In the genomic region with DNA sequence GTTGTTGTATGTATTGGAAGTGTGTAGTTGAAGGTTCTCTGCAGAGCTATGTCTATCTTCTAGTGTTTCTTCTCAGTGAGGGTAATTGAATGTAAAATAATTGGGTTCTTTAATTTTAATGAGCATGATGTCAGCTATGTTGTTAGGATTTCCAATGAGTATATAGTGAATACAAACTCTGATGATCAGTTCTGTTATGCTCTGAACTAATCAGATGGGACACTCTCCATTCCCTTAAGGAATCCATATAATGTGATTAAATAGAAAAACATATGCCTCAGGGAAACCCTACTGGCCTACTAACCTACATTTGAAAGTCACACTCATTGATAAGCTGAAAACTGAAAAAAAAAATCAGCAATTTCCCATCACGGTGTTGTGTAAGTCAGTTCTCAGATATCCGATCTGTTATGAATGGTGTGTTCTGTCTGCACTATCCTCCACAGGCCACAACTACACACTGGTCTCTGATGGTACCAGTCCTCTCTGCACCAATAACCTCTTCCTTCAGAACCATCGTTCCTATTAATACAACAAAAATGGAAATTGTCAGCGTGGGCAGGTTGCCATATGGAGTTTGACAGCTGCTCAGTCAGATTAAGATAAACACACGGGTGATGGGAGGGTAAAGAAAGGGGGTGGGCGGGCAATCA, we compare ENCODE assay signal across 15 mouse cellular contexts.
DNase-seq lines count a peak whose midpoint lies in the region; ATAC-seq and TF ChIP-seq lines count a peak whose summit lies in the region.
"Had no signal": no experiment of that assay in that cellular context is flagged by ENCODE, and none has a peak within 500 bp of the region (broad histone marks: within the 10 kb centered on the region; RNA-seq: fewer than 3 reads in every experiment).

No protein-coding gene starts in this region.

- WGBS in forebrain, postnatal 0 days, result 53% methylated on average over 6 of the region's 6 CpGs
- 51% methylated on average over 6 of the region's 6 CpGs for WGBS in forebrain, embryonic 16.5 days
- 62% methylated on average over 6 of the region's 6 CpGs for WGBS in neural tube, embryonic 13.5 days
- WGBS in neural tube, embryonic 15.5 days, result 64% methylated on average over 6 of the region's 6 CpGs
- 47% methylated on average over 6 of the region's 6 CpGs for WGBS in midbrain, embryonic 16.5 days

- no peak overlapping the region for H3K27ac ChIP-seq in forebrain, postnatal 0 days (ENCODE audit: low read depth, low read length)
- H3K27ac ChIP-seq in forebrain, embryonic 16.5 days (ENCODE audit: low read length), result no peak overlapping the region
- H3K27ac ChIP-seq in neural tube, embryonic 13.5 days (replicated peaks), result no peak overlapping the region
- H3K27ac ChIP-seq in neural tube, embryonic 15.5 days (replicated peaks), result no peak overlapping the region
- H3K27ac ChIP-seq in layer of hippocampus, adult 2 months, result no peak overlapping the region
- no peak overlapping the region for H3K27ac ChIP-seq in midbrain, embryonic 16.5 days (ENCODE audit: low read length)
- H3K27ac ChIP-seq: kidney, embryonic 15.5 days had no signal

- peak; percentile 5 for DNase-seq in forebrain, postnatal 0 days
- peak; percentile 66 to 67 for DNase-seq in layer of hippocampus, adult 2 months (ENCODE audit: low spot score in 2 of 2)
- no peak for DNase-seq in ovary, postnatal 36 days (ENCODE audit: low spot score)
- DNase-seq in natural killer cell, adult 2 months (ENCODE audit: low spot score in 2 of 2), result no peak
- DNase-seq: cerebellum, adult 2 months; heart, postnatal 4 days; lung, embryonic 14.5 days; thymus, postnatal 25 days had no signal

- no peak overlapping the region for H3K9ac ChIP-seq in forebrain, postnatal 0 days
- no peak overlapping the region for H3K9ac ChIP-seq in forebrain, embryonic 16.5 days (replicated peaks; ENCODE audit: low read depth, low read length)
- H3K9ac ChIP-seq in neural tube, embryonic 13.5 days, result no peak overlapping the region
- no peak overlapping the region for H3K9ac ChIP-seq in neural tube, embryonic 15.5 days (replicated peaks)
- no peak overlapping the region for H3K9ac ChIP-seq in midbrain, embryonic 16.5 days (ENCODE audit: low read depth, low read length)
- H3K9ac ChIP-seq: heart, embryonic 12.5 days; kidney, embryonic 15.5 days; lung, embryonic 14.5 days had no signal

- no peak for ATAC-seq in forebrain, postnatal 0 days
- ATAC-seq in forebrain, embryonic 16.5 days, result no peak
- no peak for ATAC-seq in neural tube, embryonic 13.5 days (ENCODE audit: low read depth)
- ATAC-seq in neural tube, embryonic 15.5 days (ENCODE audit: low FRiP score), result no peak
- ATAC-seq in midbrain, embryonic 16.5 days, result no peak

- no peak for TF ChIP-seq CTCF in forebrain, postnatal 0 days (IDR thresholded peaks at IDR 0.05; ENCODE audit: low read depth)
- TF ChIP-seq CTCF in layer of hippocampus, adult 2 months (conservative IDR thresholded peaks at IDR 0.05), result no peak

- no peak overlapping the region for H3K4me3 ChIP-seq in forebrain, postnatal 0 days (ENCODE audit: low read depth, low read length)
- H3K4me3 ChIP-seq in forebrain, embryonic 16.5 days (replicated peaks; ENCODE audit: low read length), result no peak overlapping the region
- no peak overlapping the region for H3K4me3 ChIP-seq in neural tube, embryonic 13.5 days
- no peak overlapping the region for H3K4me3 ChIP-seq in neural tube, embryonic 15.5 days (replicated peaks)
- peak overlapping the region; percentile 58 for H3K4me3 ChIP-seq in layer of hippocampus, adult 2 months
- no peak overlapping the region for H3K4me3 ChIP-seq in midbrain, embryonic 16.5 days (ENCODE audit: low read depth, low read length)
- H3K4me3 ChIP-seq: heart, embryonic 12.5 days; kidney, embryonic 15.5 days; myocyte had no signal

- H3K9me3 ChIP-seq in forebrain, postnatal 0 days (ENCODE audit: low read length), result no peaks in the 10 kb centered on the region
- no peaks in the 10 kb centered on the region for H3K9me3 ChIP-seq in forebrain, embryonic 16.5 days (ENCODE audit: control insufficient read depth, low read length)
- H3K9me3 ChIP-seq in neural tube, embryonic 13.5 days, result no peaks in the 10 kb centered on the region
- H3K9me3 ChIP-seq in neural tube, embryonic 15.5 days (replicated peaks), result no peaks in the 10 kb centered on the region
- no peaks in the 10 kb centered on the region for H3K9me3 ChIP-seq in midbrain, embryonic 16.5 days (replicated peaks; ENCODE audit: control insufficient read depth, low read length, poor library complexity, severe bottlenecking)
- H3K9me3 ChIP-seq: heart, embryonic 12.5 days; kidney, embryonic 15.5 days had no signal

- H3K27me3 ChIP-seq in forebrain, postnatal 0 days (ENCODE audit: insufficient read depth, low read length), result no peaks in the 10 kb centered on the region
- H3K27me3 ChIP-seq in forebrain, embryonic 16.5 days (replicated peaks; ENCODE audit: control insufficient read depth, insufficient read depth, low read length), result no peaks in the 10 kb centered on the region
- H3K27me3 ChIP-seq in neural tube, embryonic 13.5 days, result no peaks in the 10 kb centered on the region
- no peaks in the 10 kb centered on the region for H3K27me3 ChIP-seq in neural tube, embryonic 15.5 days (replicated peaks)
- no peaks in the 10 kb centered on the region for H3K27me3 ChIP-seq in midbrain, embryonic 16.5 days (ENCODE audit: control insufficient read depth, insufficient read depth, low read depth, low read length)
- H3K27me3 ChIP-seq: heart, embryonic 12.5 days had no signal

- no peaks in the 10 kb centered on the region for H3K36me3 ChIP-seq in forebrain, postnatal 0 days (ENCODE audit: insufficient read depth)
- H3K36me3 ChIP-seq in forebrain, embryonic 16.5 days (ENCODE audit: control insufficient read depth, insufficient read depth), result no peaks in the 10 kb centered on the region
- H3K36me3 ChIP-seq in neural tube, embryonic 13.5 days, result no peaks in the 10 kb centered on the region
- H3K36me3 ChIP-seq in neural tube, embryonic 15.5 days, result no peaks in the 10 kb centered on the region
- H3K36me3 ChIP-seq in midbrain, embryonic 16.5 days (ENCODE audit: control insufficient read depth, insufficient read depth, low read length), result no peaks in the 10 kb centered on the region
- H3K36me3 ChIP-seq: heart, embryonic 12.5 days; kidney, embryonic 15.5 days had no signal

- peaks cover 9% of the 10 kb centered on the region; the same call in 1 of the 2 replicates for H3K4me1 ChIP-seq in forebrain, postnatal 0 days (ENCODE audit: insufficient read depth)
- peaks cover 14% of the 10 kb centered on the region for H3K4me1 ChIP-seq in forebrain, embryonic 16.5 days (replicated peaks; ENCODE audit: control insufficient read depth, insufficient read depth, low read length)
- H3K4me1 ChIP-seq in neural tube, embryonic 13.5 days (replicated peaks), result peaks cover 31% of the 10 kb centered on the region
- peaks cover 19% of the 10 kb centered on the region for H3K4me1 ChIP-seq in neural tube, embryonic 15.5 days
- peaks cover 13% of the 10 kb centered on the region for H3K4me1 ChIP-seq in midbrain, embryonic 16.5 days (ENCODE audit: control insufficient read depth, insufficient read depth, low read length)

- no peak overlapping the region for H3K4me2 ChIP-seq in forebrain, postnatal 0 days (ENCODE audit: low read depth)
- no peak overlapping the region for H3K4me2 ChIP-seq in forebrain, embryonic 16.5 days (ENCODE audit: low read length)
- H3K4me2 ChIP-seq in neural tube, embryonic 13.5 days, result 0 out of 2 replicates have a peak overlapping the region, but pooled peaks have one; percentile 9
- no peak overlapping the region for H3K4me2 ChIP-seq in neural tube, embryonic 15.5 days
- H3K4me2 ChIP-seq in midbrain, embryonic 16.5 days (ENCODE audit: low read length), result 0 out of 2 replicates have a peak overlapping the region, but pooled peaks have one; percentile 14
- H3K4me2 ChIP-seq: heart, embryonic 12.5 days; kidney, embryonic 15.5 days; lung, embryonic 14.5 days had no signal

Comparison
In these comparisons a context has a peak if more than half of its experiments do, and no peak if none do; other contexts are left out.
1. H3K4me2 ChIP-seq: peak in neural tube, embryonic 13.5 days (single experiment) and midbrain, embryonic 16.5 days (single experiment); none in forebrain, postnatal 0 days (single experiment), forebrain, embryonic 16.5 days (single experiment) and neural tube, embryonic 15.5 days (single experiment).
2. DNase-seq: peak in forebrain, postnatal 0 days (single experiment) and layer of hippocampus, adult 2 months (2 of 2); none in ovary, postnatal 36 days (single experiment) and natural killer cell, adult 2 months (0 of 2).